Mouse (Mus musculus) cerebellum, postnatal 10 days (tissue): Measurements from ENCODE around the gene Mapkap1.

Source experiments
- DNase-seq, 2 experiments: peaks; one replicate each; pipeline ENCODE4 v3.0.0; 2021; ENCODE audit warnings: mixed read lengths in 2 of 2

The Mapkap1 gene

GRCm38 (mm10) chr2:34592361-34592960, 185.9 kb downstream of the Mapkap1 start:
- DNase-seq, result no peak

DNA sequence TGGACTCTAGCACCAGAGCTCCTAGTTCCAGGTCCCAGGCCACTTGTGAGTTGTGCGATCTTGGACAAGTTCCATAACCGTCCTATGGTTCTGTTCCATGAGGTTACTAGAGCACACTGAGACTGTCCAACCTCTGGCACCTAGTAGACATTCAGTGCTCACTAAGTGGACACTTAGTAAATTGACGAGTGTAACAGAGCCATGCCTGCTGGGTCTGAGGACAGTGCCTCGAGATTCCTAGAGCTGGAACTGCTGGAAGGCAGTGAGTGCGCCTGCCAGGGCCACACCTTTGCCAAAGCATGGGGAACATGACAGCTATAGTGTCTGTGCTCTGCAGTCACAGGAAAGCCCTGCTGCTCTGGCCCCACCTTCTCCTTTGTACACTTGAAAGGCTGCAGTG, 187.4 kb downstream of the Mapkap1 start:
- DNase-seq, result no peak

DNA sequence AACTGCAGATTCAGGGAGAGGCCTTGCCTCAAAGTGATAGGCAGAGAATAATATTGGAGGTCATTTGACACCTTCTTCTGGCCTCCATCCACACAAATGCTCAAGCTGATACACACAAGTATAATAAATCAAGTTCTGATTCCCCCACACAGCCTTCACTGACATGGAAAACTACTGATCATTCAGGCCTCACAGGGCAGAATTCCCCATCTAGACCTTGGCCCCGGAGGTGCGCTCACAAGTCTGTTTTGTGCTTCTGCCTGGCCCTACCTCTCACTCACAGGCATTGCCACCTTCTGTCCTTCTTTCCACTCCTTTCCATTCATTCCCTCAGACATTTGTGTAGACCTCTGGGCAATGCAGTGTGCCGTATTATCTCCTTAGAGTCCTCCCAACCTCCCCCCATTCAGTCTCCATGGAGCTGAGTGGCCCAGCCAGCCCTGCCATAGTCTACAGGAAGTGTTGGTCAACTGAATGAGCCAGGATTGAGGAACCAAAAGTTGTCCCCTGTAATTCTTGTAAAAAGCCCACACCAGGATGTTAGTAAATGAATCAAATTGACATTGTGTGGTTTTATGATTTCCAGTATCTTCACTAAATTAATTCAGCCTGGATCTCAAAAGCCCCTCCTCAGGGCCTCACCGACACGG, 193.2 kb downstream of the Mapkap1 start:
- no peak for DNase-seq

DNA sequence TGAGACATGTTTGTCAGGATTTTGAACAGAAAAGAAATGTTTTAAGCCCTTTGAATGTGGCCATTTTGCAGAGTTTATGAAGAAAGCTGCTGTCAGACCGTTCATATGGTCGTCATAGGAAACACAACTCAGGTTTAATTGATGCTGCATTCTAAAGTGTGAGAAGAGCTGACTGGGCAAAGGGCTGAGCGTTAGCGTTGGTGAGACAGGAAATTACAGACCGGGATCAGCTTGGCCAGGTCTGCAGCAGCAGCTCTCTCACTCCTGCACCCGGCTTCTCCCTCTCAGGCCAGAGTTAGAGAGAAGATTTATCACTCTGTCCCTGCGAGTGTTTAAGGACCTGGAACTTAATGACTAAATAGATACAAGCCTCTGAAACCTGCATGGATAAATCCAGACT, 194.2 kb downstream of the Mapkap1 start:
- no peak for DNase-seq

GRCm38 (mm10) chr2:34602111-34602541, 195.6 kb downstream of the Mapkap1 start:
- no peak for DNase-seq

GRCm38 (mm10) chr2:34602896-34603295, 196.3 kb downstream of the Mapkap1 start:
- DNase-seq, result no peak

DNA sequence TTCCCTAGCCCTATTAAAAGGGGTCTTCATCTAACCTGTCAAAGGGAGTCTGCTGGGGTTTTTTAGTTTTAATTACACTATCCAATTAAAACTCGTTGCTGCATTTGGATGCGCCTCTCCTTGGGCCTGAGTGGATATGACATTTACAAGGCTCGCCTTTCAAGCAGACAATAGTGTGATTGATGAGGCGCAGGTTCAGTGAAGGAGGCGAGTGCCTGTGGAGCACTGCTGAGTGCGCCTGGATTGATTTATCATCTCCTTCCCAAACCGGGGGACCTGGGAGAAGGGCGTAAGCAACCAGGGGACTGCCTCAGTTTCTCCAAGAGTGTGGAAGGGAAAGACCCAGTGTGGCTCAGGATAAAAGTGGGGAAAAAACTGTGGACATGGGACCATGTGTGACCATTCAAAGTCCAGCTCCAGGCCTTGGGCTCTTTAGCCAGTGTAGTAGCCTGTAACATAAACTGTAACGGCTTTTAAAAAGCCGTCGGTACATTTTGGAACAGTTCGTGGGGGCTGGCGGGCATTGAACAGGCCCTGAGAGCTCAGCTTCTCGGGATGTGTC, 197.2 kb downstream of the Mapkap1 start:
- no peak for DNase-seq

- no peak for DNase-seq
Observed at GRCm38 (mm10) chr2:34605040-34605439, 198.5 kb downstream of the Mapkap1 start.

DNA sequence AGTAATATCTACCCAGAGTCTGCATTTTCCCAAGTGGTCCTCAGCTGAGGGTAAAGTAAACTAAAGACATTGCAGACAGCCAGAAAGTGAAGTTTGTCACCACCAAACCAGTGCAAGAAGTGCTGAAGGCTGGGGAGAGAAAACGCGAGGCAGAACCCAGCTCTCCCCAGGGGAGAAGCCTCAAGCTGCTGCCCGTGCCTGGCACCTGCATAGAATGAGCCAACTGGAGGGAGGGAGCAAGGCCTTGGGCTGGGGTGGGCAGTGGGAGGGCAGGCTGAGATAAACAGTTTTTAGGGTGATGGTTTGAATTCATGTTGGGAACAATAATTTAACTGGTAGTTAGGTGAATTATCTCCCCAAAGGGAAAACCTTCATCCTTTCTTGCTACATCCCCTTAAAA, 202.3 kb downstream of the Mapkap1 start:
- peak; percentile 50 to 59 for DNase-seq

DNA sequence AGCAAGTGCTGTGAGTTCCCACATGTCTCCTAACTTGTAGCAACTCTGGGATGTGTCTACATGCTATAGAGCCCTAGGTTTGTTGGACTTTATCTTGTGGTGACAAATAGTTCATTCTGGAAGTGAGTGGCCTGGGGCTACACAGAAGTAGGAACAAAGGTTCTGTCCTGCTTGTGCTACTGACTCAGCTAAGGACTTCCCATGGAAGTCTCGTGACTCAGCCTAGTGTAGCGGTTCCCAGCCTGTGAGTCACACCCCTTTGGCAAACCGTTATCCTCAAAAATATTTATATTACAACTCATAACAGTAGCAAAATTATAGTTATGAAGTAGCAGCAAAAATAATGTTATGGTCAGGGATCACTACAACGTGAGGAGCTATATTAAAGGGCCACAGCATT, 202.9 kb downstream of the Mapkap1 start:
- no peak for DNase-seq

DNA sequence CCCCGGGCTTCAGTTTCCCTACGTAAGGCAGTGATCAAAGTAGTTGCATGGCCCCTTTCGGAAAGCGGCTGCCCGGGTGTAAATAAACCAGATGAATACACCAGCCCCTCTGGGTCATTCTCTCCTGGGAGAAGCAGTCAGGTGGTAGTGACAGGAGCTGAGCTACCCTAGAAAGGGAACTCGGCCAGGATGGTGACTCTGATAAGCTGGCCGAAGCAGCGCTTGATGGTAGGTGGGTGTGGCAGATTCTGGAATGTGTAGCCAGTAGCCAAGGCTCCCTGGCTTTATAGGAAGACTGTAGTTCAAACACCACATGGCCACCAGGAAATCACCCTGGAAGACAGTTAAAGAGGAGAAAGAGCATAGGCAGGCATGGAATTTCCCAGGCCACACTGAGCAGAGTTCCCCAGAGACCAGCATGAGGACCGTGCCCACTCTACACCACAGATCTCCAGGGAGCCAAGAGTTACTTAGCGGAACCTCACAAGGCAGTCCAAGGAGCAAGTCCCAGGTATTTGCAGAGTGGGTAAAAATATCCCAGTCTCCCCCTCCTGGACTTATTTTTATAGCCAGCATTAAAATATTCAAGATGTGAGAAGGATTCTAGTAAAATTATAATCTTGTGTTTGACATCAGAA, 214.3 kb downstream of the Mapkap1 start:
- no peak for DNase-seq

DNA sequence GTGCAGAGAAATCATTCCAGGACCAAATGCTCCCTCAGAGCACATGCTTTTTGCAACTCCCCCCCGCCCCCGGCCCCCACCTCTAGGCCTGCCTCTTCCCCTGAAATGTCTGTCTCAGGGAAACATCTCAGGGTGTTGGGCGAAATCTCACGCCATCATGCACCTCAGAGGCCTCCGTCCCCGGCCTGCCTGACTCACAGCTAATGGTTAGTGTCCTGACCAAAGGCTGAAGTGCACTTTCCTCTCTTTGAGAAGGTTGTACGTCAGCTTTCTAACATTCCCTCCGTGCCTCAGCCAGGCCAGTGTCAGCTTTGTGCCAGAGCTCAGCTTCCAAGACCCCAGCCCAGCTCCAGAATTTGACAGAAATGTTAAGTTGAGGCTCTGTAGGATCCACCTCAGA, 214.9 kb downstream of the Mapkap1 start:
- no peak for DNase-seq

- peak; percentile 67 to 79 for DNase-seq
Observed at GRCm38 (mm10) chr2:34622518-34622917, 215.9 kb downstream of the Mapkap1 start.

GRCm38 (mm10) chr2:34623181-34623580, 216.6 kb downstream of the Mapkap1 start:
- DNase-seq, result peak; percentile 65 to 74

DNA sequence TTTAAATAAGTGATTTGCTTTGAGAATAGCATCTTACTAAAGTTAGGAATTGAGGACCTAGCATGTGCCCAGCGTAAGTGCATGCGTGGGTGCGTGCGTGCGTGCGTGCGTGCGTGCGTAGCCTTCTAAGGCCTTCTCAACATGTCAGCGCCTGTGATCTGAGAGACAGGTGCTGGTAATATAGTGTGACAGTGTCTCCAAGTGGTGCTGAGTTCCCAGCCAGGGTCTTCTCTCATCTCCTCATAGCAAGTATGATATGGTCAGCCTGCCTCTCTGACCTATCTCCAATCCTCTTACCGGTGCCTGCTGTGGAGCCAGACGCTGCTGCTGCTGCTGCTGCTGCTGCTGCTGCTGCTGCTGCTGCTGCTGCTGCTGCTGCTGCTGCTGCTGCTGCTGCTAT, 217.5 kb downstream of the Mapkap1 start:
- DNase-seq, result no peak

DNA sequence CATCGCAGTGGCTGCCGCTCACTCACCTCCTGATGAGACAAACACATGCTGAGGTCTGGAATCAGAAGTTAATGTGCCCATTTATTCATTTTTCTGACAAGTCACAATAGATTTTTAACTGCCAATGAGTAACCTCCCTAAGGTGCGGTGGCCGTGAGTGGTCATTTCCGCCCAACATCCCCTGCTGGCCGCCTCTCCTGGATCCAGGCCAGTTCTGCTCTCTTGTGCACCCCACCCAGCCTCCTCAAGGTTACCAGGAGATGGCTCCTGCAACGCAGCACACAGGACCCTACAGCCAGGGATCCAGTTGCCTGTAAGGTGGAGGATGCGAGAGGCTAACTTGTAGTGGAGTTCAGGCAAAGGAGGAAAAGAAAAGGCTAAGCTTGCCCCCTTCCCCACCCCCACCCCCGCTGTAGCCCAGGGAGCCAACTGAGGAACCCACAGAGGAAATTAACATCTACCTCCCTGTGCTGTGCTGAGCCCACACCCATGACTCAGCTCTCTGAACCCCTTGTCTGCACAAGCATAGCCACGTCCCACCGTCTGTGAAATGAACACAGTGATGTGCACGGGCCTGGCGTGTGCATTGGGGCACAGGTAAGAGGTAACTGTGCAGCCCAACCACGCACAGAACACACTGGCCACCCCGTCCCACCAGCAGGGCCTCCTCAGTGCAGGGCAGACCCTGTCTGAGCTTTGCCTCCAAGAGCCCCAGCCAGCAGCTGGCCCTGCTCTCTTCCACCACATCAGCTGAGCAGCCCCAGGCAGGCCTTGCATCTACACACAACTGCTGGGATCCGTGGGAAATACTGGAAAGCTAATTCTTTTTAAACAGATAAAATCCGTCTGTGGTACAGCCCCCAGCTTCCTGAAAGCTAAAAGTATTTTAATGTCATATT, 221.0 kb downstream of the Mapkap1 start:
- DNase-seq, result peak in 1 of 2 experiments; percentile 27

DNA sequence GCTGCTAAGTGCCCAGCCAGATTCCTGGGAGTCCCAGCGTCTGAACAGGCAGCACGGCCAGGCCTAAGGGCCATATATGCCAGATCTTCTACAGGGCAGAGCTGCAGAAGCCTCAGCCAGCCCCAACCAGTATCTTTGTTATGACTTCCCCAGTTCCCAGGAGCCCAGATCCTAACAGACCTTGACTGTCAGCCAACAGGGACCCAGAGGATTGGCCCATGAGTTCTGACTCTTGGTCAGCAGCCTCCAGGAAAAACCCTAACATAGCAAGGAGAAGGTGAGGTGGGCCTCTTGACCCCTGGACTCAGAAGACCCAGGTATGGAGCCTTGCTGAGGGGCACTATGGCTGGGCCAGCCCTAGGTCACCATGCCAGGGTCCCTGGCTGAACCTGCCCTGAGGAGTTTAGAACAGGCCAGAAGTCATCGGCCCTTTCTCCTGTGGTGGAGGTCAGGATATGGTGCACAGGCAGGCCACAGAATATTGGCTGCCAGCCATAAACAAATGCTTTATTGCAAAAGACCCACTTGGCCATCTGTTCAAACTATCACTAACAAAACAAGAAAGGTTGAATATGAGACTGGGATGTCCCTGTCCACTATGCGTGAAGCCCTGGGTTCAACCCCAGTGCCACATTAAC, 222.5 kb downstream of the Mapkap1 start:
- peak in 1 of 2 experiments; percentile 26 for DNase-seq

DNA sequence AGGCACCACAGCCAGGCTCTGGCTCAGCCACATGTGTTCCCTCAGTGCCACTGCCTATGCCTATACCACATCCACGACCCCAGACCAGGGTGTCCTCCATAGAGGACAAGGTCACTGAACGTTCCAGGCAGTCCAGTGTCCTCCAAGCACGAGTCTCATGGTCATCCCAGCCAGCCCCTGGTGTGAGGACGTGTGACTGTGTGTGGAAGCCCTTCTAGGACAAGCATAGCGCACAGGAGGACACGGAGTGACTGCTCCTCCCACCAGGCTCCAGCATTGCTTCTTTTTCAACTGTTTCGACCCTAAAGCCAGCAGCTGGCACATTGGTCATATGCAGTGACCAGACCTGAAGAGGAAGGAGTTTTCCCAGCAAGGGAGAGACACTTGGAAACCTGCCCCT, 223.2 kb downstream of the Mapkap1 start:
- DNase-seq, result peak in 1 of 2 experiments; percentile 35

DNA sequence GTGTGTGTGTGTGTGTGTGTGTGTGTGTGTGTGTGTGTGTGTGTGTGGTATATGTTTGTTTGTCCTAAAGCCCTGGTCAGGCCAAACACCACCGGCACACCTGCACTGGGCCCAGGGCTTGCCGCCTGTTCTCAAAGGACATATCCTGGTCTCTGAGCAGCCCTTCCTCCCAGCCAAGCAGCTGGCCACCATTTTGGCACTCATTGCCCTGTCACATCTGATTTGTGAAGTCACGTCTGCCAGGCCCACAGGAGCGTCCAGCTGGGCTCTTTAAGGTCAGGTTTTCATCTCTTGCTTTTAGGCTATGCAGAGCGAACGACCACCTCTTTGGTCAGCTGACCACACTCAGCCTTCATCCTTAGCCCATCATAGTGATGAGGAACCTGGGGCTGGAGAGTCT, 223.9 kb downstream of the Mapkap1 start:
- DNase-seq, result peak; percentile 56 to 67

GRCm38 (mm10) chr2:34632051-34632450, 225.5 kb downstream of the Mapkap1 start:
- DNase-seq, result no peak

- DNase-seq, result no peak
Observed at GRCm38 (mm10) chr2:34635249-34636165, 228.9 kb downstream of the Mapkap1 start.
